In genomic region chr8:57134041-57134440, GRCm38 (mm10) we compare ENCODE assay signal across 20 mouse cellular contexts.
DNase-seq lines count a peak whose midpoint lies in the region; ATAC-seq and TF ChIP-seq lines count a peak whose summit lies in the region.
"Had no signal": no experiment of that assay in that cellular context is flagged by ENCODE, and none has a peak within 500 bp of the region (broad histone marks: within the 10 kb centered on the region; RNA-seq: fewer than 3 reads in every experiment).

No protein-coding gene starts in this region.

- H3K4me1 ChIP-seq in forebrain, embryonic 11.5 days (replicated peaks; ENCODE audit: control insufficient read depth, insufficient read depth, low read length), result no peaks in the 10 kb centered on the region
- H3K4me1 ChIP-seq in forebrain, embryonic 10.5 days, result peaks cover 8% of the 10 kb centered on the region; the same call in 1 of the 2 replicates
- no peaks in the 10 kb centered on the region for H3K4me1 ChIP-seq in hindbrain, embryonic 14.5 days (replicated peaks; ENCODE audit: control insufficient read depth, insufficient read depth, low read length)
- H3K4me1 ChIP-seq in hindbrain, embryonic 12.5 days, result no peaks in the 10 kb centered on the region
- no peaks in the 10 kb centered on the region; the same call in 1 of the 2 replicates for H3K4me1 ChIP-seq in forebrain, embryonic 14.5 days (ENCODE audit: control insufficient read depth, insufficient read depth, low read length)
- H3K4me1 ChIP-seq in midbrain, postnatal 0 days (ENCODE audit: insufficient read depth, low read length), result no peaks in the 10 kb centered on the region
- H3K4me1 ChIP-seq: embryonic facial prominence, embryonic 10.5 days; hindbrain, embryonic 10.5 days; liver, embryonic 15.5 days; neural tube, embryonic 13.5 days had no signal

- no peaks in the 10 kb centered on the region for H3K36me3 ChIP-seq in forebrain, embryonic 11.5 days (ENCODE audit: control insufficient read depth, insufficient read depth, low read length)
- H3K36me3 ChIP-seq in forebrain, embryonic 10.5 days (replicated peaks), result no peaks in the 10 kb centered on the region
- no peaks in the 10 kb centered on the region for H3K36me3 ChIP-seq in hindbrain, embryonic 14.5 days (replicated peaks; ENCODE audit: control insufficient read depth, insufficient read depth)
- no peaks in the 10 kb centered on the region for H3K36me3 ChIP-seq in hindbrain, embryonic 12.5 days
- H3K36me3 ChIP-seq in forebrain, embryonic 14.5 days (ENCODE audit: control insufficient read depth, insufficient read depth, low read length), result no peaks in the 10 kb centered on the region
- no peaks in the 10 kb centered on the region for H3K36me3 ChIP-seq in midbrain, postnatal 0 days (ENCODE audit: insufficient read depth, low read length)
- H3K36me3 ChIP-seq: embryonic facial prominence, embryonic 10.5 days; hindbrain, embryonic 10.5 days; liver, embryonic 15.5 days; neural tube, embryonic 13.5 days had no signal

- no peak overlapping the region for H3K4me3 ChIP-seq in forebrain, embryonic 11.5 days (ENCODE audit: low read depth, low read length)
- H3K4me3 ChIP-seq in forebrain, embryonic 10.5 days, result no peak overlapping the region
- no peak overlapping the region for H3K4me3 ChIP-seq in hindbrain, embryonic 14.5 days (replicated peaks; ENCODE audit: low read length)
- no peak overlapping the region for H3K4me3 ChIP-seq in hindbrain, embryonic 12.5 days
- no peak overlapping the region for H3K4me3 ChIP-seq in forebrain, embryonic 14.5 days (ENCODE audit: low read depth, low read length)
- no peak overlapping the region for H3K4me3 ChIP-seq in midbrain, postnatal 0 days (ENCODE audit: low read depth, low read length)
- H3K4me3 ChIP-seq: embryonic facial prominence, embryonic 10.5 days; erythroblast, embryonic 14.5 days; hindbrain, embryonic 10.5 days; liver, embryonic 15.5 days; neural tube, embryonic 13.5 days had no signal

- no peaks in the 10 kb centered on the region for H3K9me3 ChIP-seq in forebrain, embryonic 11.5 days (ENCODE audit: control insufficient read depth, low read length)
- no peaks in the 10 kb centered on the region for H3K9me3 ChIP-seq in forebrain, embryonic 10.5 days
- H3K9me3 ChIP-seq in hindbrain, embryonic 14.5 days (ENCODE audit: control insufficient read depth, low read length), result no peaks in the 10 kb centered on the region
- no peaks in the 10 kb centered on the region for H3K9me3 ChIP-seq in hindbrain, embryonic 12.5 days (replicated peaks)
- H3K9me3 ChIP-seq in forebrain, embryonic 14.5 days (replicated peaks; ENCODE audit: control insufficient read depth, low read length), result no peaks in the 10 kb centered on the region
- no peaks in the 10 kb centered on the region for H3K9me3 ChIP-seq in midbrain, postnatal 0 days (ENCODE audit: low read length)
- H3K9me3 ChIP-seq: embryonic facial prominence, embryonic 10.5 days; hindbrain, embryonic 10.5 days; liver, embryonic 15.5 days; neural tube, embryonic 13.5 days had no signal

- H3K9ac ChIP-seq in forebrain, embryonic 11.5 days (ENCODE audit: low read length), result no peak overlapping the region
- no peak overlapping the region for H3K9ac ChIP-seq in hindbrain, embryonic 14.5 days
- no peak overlapping the region for H3K9ac ChIP-seq in hindbrain, embryonic 12.5 days
- H3K9ac ChIP-seq in forebrain, embryonic 14.5 days (ENCODE audit: low read length), result no peak overlapping the region
- H3K9ac ChIP-seq in midbrain, postnatal 0 days (replicated peaks; ENCODE audit: low read length, poor library complexity, severe bottlenecking), result no peak overlapping the region
- H3K9ac ChIP-seq: liver, embryonic 15.5 days; neural tube, embryonic 13.5 days had no signal

- H3K27me3 ChIP-seq in forebrain, embryonic 11.5 days (ENCODE audit: control insufficient read depth, insufficient read depth, low read length), result no peaks in the 10 kb centered on the region
- no peaks in the 10 kb centered on the region for H3K27me3 ChIP-seq in forebrain, embryonic 10.5 days (ENCODE audit: poor library complexity, severe bottlenecking)
- H3K27me3 ChIP-seq in hindbrain, embryonic 14.5 days (ENCODE audit: control insufficient read depth, insufficient read depth, low read length), result no peaks in the 10 kb centered on the region
- H3K27me3 ChIP-seq in hindbrain, embryonic 12.5 days, result no peaks in the 10 kb centered on the region
- H3K27me3 ChIP-seq in forebrain, embryonic 14.5 days (replicated peaks; ENCODE audit: control insufficient read depth, insufficient read depth, low read length), result no peaks in the 10 kb centered on the region
- no peaks in the 10 kb centered on the region for H3K27me3 ChIP-seq in midbrain, postnatal 0 days (ENCODE audit: insufficient read depth, low read length)
- H3K27me3 ChIP-seq: CH12.LX; liver, embryonic 15.5 days; neural tube, embryonic 13.5 days had no signal

- no peak for DNase-seq in forebrain, embryonic 11.5 days (ENCODE audit: low spot score)
- DNase-seq in forebrain, embryonic 10.5 days (ENCODE audit: extremely low spot score, low spot score), result no peak
- DNase-seq in hindbrain, embryonic 14.5 days (ENCODE audit: low spot score), result no peak
- DNase-seq in forebrain, embryonic 14.5 days (ENCODE audit: low spot score), result peak; percentile 49
- DNase-seq in midbrain, postnatal 0 days (ENCODE audit: low spot score), result peak; percentile 8
- DNase-seq in urinary bladder, postnatal 25 days (ENCODE audit: low spot score), result no peak
- DNase-seq in right cerebral cortex, adult 18-20 months, result no peak
- DNase-seq: cerebellum, postnatal 25 days; gastrocnemius, postnatal 36 days; kidney, postnatal 10 days; thymus, postnatal 36 days had no signal

- peak; percentile 58; the same call in 1 of the 2 replicates for ATAC-seq in forebrain, embryonic 11.5 days (replicated peaks; ENCODE audit: low FRiP score)
- peak; percentile 48; the same call in 1 of the 2 replicates for ATAC-seq in hindbrain, embryonic 14.5 days (ENCODE audit: low FRiP score)
- ATAC-seq in hindbrain, embryonic 12.5 days (ENCODE audit: low FRiP score), result no peak
- ATAC-seq in forebrain, embryonic 14.5 days, result peak; percentile 67; the same call in 1 of the 2 replicates
- ATAC-seq in midbrain, postnatal 0 days (ENCODE audit: low FRiP score), result no peak
- ATAC-seq: intestine, embryonic 16.5 days; lung, postnatal 0 days had no signal

- 26% methylated on average over 2 of the region's 2 CpGs for WGBS in forebrain, embryonic 11.5 days
- WGBS in forebrain, embryonic 10.5 days, result 31% methylated on average over 2 of the region's 2 CpGs
- WGBS in hindbrain, embryonic 14.5 days, result 37% methylated on average over 2 of the region's 2 CpGs
- WGBS in hindbrain, embryonic 12.5 days, result 33% methylated on average over 2 of the region's 2 CpGs
- 11% methylated on average over 2 of the region's 2 CpGs for WGBS in forebrain, embryonic 14.5 days
- 31% methylated on average over 2 of the region's 2 CpGs for WGBS in midbrain, postnatal 0 days

- H3K4me2 ChIP-seq in forebrain, embryonic 11.5 days (ENCODE audit: low read depth, low read length, severe bottlenecking), result no peak overlapping the region
- no peak overlapping the region for H3K4me2 ChIP-seq in hindbrain, embryonic 14.5 days (replicated peaks)
- no peak overlapping the region for H3K4me2 ChIP-seq in hindbrain, embryonic 12.5 days (replicated peaks)
- H3K4me2 ChIP-seq in forebrain, embryonic 14.5 days (ENCODE audit: low read length), result no peak overlapping the region
- H3K4me2 ChIP-seq in midbrain, postnatal 0 days (ENCODE audit: low read depth, low read length, poor library complexity, severe bottlenecking), result no peak overlapping the region
- H3K4me2 ChIP-seq: liver, embryonic 15.5 days; neural tube, embryonic 13.5 days had no signal

- no peak overlapping the region for H3K27ac ChIP-seq in forebrain, embryonic 11.5 days (ENCODE audit: low read depth, low read length)
- H3K27ac ChIP-seq in forebrain, embryonic 10.5 days, result no peak overlapping the region
- H3K27ac ChIP-seq in hindbrain, embryonic 14.5 days, result no peak overlapping the region
- H3K27ac ChIP-seq in hindbrain, embryonic 12.5 days, result no peak overlapping the region
- H3K27ac ChIP-seq in forebrain, embryonic 14.5 days (ENCODE audit: low read depth, low read length), result no peak overlapping the region
- H3K27ac ChIP-seq in midbrain, postnatal 0 days (ENCODE audit: low read depth, low read length), result no peak overlapping the region
- H3K27ac ChIP-seq: embryonic facial prominence, embryonic 10.5 days; hindbrain, embryonic 10.5 days; liver, embryonic 15.5 days; neural tube, embryonic 13.5 days had no signal

- TF ChIP-seq CTCF in midbrain, postnatal 0 days (IDR thresholded peaks at IDR 0.05), result no peak

Comparison
In these comparisons a context has a peak if more than half of its experiments do, and no peak if none do; other contexts are left out.
1. ATAC-seq: peak in forebrain, embryonic 11.5 days (single experiment), hindbrain, embryonic 14.5 days (single experiment) and forebrain, embryonic 14.5 days (single experiment); none in hindbrain, embryonic 12.5 days (single experiment) and midbrain, postnatal 0 days (single experiment).
2. DNase-seq: peak in forebrain, embryonic 14.5 days (single experiment) and midbrain, postnatal 0 days (single experiment); none in forebrain, embryonic 11.5 days (single experiment), forebrain, embryonic 10.5 days (single experiment), hindbrain, embryonic 14.5 days (single experiment), urinary bladder, postnatal 25 days (single experiment) and right cerebral cortex, adult 18-20 months (single experiment).